Mouse (Mus musculus) 3134 (cell line): Measurements from ENCODE around the gene Capn2.

ENCODE experiments used
- DNase-seq: peaks from one replicate; pipeline ENCODE4 v3.0.0-alpha.2; 2011; ENCODE audit warnings: low spot score; ENCODE audit not compliant: insufficient read length; ENCODE audit errors: extremely low read depth

Capn2 gene

GRCm38 (mm10) chr1:182516758-182517676 is at the start of gene Capn2:
TSS of gene Capn2 (minus strand) at chr1:182517608.
- peak; percentile 92 for DNase-seq

- DNase-seq = no peak
Observed at GRCm38 (mm10) chr1:182565351-182565835, 48.0 kb upstream of the Capn2 start.

GRCm38 (mm10) chr1:182564408-182565120 is 47.2 kb upstream of the Capn2 start, which contains the start of gene Capn8:
TSS of gene Capn8 (plus strand) at chr1:182565007.
- DNase-seq = no peak

DNA sequence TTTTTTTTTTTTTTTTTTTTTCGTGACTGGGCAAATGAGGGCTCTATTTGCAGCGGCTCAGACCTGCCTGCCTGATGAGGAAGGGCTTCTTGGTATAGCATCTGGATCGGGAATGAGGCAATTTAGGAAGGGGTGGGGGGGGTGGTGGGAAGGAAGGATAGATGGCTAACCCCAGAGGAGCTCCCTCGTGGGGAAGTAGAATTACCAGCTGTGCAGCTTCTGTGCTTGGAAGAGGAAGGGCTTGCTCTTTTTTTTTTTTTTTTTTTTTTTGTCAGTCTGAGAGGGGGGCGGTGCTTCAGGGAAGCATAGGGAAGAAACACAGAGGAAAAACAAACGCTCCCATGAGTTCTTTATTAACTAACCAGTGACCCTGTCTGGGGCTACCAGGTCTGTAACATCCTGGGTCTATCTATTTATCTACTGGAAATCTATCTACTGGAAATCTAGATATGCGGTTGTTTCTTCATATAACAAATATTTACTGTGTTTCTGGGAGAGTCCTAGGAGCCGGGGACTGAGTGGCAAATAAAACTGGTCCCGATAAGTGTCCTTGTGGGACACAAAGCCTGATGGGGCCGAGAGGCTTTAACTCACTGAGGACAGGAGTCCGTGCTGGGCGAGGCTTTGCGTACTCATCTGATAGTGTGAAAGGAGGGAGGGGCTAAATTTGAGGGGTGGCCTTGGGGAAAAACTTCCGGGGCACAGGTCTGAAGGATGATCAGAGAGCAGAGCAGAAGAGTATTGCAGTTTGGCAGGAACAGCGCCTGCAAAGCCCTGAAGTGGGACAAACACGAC is 45.4 kb upstream of the Capn2 start:
- DNase-seq = no peak

GRCm38 (mm10) chr1:182561945-182562514 is 44.6 kb upstream of the Capn2 start:
- DNase-seq = no peak

DNA sequence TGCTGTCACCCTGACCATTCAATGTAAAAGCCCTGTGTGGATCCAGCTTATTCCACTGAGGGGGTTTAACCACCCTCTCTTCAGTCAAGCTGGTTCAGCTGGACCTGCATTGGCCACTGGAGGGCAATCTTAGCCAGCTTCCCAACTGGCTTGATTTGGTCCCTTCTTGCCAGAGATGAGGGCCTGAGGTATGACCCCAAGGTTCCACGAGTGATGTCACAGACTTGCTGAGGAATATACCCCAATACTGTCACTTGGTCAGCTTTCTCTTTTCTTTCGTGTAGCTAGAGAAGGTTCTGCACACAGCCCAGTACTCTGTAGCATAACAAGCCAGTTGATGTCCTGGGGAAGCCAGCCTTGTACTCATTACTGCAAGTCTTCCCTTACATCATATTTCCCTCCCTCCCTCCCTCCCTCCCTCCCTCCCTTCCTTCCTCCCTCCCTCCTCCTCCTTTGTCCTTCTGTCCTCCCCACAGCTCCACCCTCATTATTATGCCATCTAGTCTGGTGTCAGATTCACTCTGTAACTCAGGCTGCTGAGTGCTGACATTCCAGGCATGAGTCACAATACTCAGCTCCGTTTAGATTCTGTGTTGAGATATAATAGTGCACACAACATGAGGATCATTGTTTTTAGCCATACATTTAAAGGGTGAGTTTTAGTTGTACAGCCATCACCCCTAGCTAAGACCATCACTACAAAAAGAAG is 43.1 kb upstream of the Capn2 start:
- DNase-seq = peak; percentile 73

GRCm38 (mm10) chr1:182559530-182559929 is 42.1 kb upstream of the Capn2 start:
- no peak for DNase-seq

DNA sequence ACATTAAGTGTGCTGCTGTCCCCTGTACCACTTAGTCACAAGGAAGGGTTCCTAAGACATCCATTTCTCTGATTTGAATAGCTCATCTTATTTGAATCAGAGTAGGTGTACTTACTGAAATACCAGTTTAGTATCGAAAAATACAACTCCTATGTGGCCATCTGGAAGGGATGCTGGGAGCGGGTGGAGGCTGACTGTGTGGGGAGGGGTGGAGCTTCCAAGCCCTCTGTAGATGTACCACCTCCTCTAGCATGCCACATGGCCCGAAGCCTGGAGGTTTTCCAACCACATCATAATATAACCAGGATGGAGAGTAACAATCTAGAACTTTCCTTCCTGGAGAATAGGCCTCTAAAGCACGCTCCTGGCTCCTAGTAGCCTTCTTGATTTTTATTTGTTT is 40.9 kb upstream of the Capn2 start:
- no peak for DNase-seq

- DNase-seq = peak; percentile 25
Observed at GRCm38 (mm10) chr1:182553649-182554375, 36.4 kb upstream of the Capn2 start.

- no peak for DNase-seq
Observed at GRCm38 (mm10) chr1:182550761-182551160, 33.4 kb upstream of the Capn2 start.

DNA sequence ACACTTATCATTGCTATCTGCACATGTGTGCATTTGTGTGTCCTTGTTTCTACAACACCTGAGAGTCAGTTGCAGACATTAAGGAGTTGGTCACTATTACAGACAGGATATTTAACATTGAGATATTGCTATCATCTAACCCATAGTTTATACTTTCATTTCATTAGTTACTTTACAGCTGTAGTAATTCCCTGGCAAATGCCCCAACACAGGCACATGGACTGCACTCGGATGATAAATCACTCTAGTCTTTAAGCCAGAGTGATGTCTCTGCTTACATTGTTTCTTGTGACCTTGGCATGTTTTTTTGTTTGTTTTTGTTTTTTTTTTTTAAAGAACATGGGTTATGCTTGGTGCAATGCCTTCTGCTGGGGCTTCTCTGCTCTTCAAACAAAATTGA is 26.5 kb upstream of the Capn2 start:
- DNase-seq = no peak

- DNase-seq = peak; percentile 78
Observed at GRCm38 (mm10) chr1:182543136-182543535, 25.7 kb upstream of the Capn2 start.

DNA sequence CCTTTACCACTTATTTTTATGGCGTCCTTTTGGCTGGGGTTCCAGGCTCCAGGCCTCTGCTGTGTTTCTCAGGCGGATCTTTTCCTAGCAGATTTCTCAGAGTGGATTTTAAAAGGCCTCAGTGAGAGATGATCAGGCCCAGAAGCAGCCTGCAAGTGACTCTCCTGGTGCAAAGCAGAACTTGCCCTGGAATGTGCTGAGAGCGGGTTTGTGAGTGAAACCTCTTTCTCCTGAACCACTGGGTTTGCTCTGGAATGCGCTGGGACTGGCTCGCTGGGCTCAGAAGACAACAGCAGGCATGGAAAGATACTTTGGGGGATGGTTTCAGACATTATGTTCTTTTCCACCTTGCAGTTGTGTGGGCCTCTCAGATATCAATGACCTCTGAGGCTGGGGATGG is 24.7 kb upstream of the Capn2 start:
- DNase-seq = no peak

GRCm38 (mm10) chr1:182539023-182539940 is 21.9 kb upstream of the Capn2 start:
- peak; percentile 50 for DNase-seq

GRCm38 (mm10) chr1:182535080-182535481 is 17.7 kb upstream of the Capn2 start:
- no peak for DNase-seq

- no peak for DNase-seq
Observed at GRCm38 (mm10) chr1:182533583-182533982, 16.2 kb upstream of the Capn2 start.

DNA sequence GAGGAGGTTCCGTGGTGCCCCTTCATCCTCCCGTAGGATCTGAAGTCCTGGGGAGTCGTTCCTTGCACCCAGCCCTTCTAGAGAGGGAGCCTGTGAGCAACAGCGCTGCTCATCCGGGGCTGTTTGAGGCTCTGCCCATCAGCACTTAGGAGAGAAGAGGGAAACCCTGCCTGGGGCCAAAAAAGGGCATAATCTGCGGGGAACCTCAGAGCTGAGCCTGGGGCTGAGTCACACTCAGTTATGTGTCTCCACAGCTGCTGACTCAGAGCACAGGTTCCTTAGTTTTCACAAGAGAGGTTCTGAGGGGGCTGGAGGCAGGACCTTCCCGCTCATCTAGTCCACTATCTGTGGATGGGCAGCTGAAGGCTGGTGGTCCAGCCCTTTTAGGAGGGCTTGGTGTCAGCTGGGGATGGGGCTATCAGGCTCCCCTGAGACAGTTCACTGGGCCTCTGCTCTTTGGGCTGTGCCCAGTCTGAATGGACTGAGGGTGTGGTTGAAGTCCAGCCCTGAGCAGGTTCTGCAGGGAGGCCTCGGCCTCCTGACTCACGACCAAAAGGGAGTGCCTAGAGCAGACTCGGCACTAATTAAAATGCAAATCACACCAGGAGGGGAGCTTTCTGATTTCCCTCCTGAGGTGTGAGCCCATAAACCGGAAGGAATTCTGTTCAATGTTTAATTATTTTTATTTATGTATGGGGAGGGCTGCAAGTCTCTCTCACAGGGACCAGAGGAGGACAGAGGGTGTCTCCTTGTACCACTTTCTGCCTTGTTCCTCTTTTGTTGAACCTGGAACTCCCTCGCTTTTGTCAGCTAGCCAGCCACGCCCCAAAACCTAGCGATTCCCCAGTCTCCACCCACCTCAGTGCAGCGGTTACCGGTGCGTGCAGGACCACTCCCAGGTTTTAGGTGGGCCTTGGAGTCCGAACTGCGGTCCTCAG is 10.8 kb upstream of the Capn2 start:
- DNase-seq = peak; percentile 93
